Mouse (Mus musculus): ENCODE measurements around the gene 2310007B03Rik. TPM values are rescaled to one million over a fixed set of nuclear protein-coding genes. Genes with fewer than 3 reads are reported as not detected.
A peak's percentile ranks its signal among the peaks of the same experiment; 100 is the strongest.

2310007B03Rik gene
- polyA plus RNA-seq, 1 experiment from 2014 or later, result 0.07 TPM

- Histone ChIP-seq H3K9me3 (ENCODE audit: control insufficient read depth, low read length) (no peaks in the 10 kb centered on the region), H3K9ac (ENCODE audit: low read depth, low read length) (no peak overlapping the region), H3K27ac (ENCODE audit: low read depth, low read length) (no peak overlapping the region), H3K4me3 (ENCODE audit: low read depth, low read length) (no peak overlapping the region), H3K27me3 (replicated peaks; ENCODE audit: control insufficient read depth, insufficient read depth, low read length) (no peaks in the 10 kb centered on the region), H3K4me1 (replicated peaks; ENCODE audit: control insufficient read depth, insufficient read depth, low read length) (0 out of 2 replicates have a peak, but pooled peaks cover 2% of the 10 kb centered on the region), H3K4me2 (no peak overlapping the region), H3K36me3 (ENCODE audit: control insufficient read depth, insufficient read depth, low read length) (no peaks in the 10 kb centered on the region)
- WGBS, result 74% methylated on average over 8 of the region's 8 CpGs
- no peak for DNase-seq (ENCODE audit: low spot score)
- no peak for ATAC-seq (replicated peaks; ENCODE audit: low FRiP score)
Observed at GRCm38 (mm10) chr1:93128209-93128608, 32.5 kb downstream of the 2310007B03Rik start.

DNA sequence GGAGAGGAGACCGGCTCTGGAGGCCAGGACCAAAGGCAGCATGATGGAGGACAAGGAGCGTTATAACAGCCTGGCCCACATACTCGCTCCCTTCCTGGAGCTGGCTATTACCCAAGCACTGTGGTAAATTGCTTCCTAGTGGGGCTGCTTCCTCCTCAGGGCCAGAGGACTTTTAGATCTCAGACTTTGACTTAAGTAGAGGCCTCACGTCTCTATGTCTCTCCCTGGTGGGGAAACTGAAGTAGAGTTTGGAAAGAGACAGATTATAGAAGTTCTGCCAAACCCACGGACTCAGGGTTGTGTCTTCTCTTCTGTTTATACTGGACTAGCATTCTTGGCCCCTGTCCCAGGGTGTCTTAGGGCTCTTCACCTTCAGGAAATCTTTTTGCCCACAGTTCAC, 35.5 kb downstream of the 2310007B03Rik start:
- Histone ChIP-seq H3K27me3 (replicated peaks; ENCODE audit: control insufficient read depth, insufficient read depth, low read length) (no peaks in the 10 kb centered on the region), H3K9ac (ENCODE audit: low read depth, low read length) (no peak overlapping the region), H3K36me3 (ENCODE audit: control insufficient read depth, insufficient read depth, low read length) (no peaks in the 10 kb centered on the region), H3K9me3 (ENCODE audit: control insufficient read depth, low read length) (no peaks in the 10 kb centered on the region), H3K27ac (ENCODE audit: low read depth, low read length) (no peak overlapping the region), H3K4me3 (ENCODE audit: low read depth, low read length) (no peak overlapping the region), H3K4me1 (replicated peaks; ENCODE audit: control insufficient read depth, insufficient read depth, low read length) (0 out of 2 replicates have a peak, but pooled peaks cover 2% of the 10 kb centered on the region), H3K4me2 (no peak overlapping the region)
- DNase-seq (ENCODE audit: low spot score), result no peak
- 35% methylated on average over 5 of the region's 5 CpGs for WGBS
- ATAC-seq (replicated peaks; ENCODE audit: low FRiP score), result no peak

- Histone ChIP-seq H3K36me3 (ENCODE audit: control insufficient read depth, insufficient read depth, low read length) (no peaks in the 10 kb centered on the region), H3K4me3 (ENCODE audit: low read depth, low read length) (no peak overlapping the region), H3K9me3 (ENCODE audit: control insufficient read depth, low read length) (no peaks in the 10 kb centered on the region), H3K27me3 (replicated peaks; ENCODE audit: control insufficient read depth, insufficient read depth, low read length) (no peaks in the 10 kb centered on the region), H3K4me1 (replicated peaks; ENCODE audit: control insufficient read depth, insufficient read depth, low read length) (0 out of 2 replicates have a peak, but pooled peaks cover 2% of the 10 kb centered on the region), H3K9ac (ENCODE audit: low read depth, low read length) (no peak overlapping the region), H3K4me2 (no peak overlapping the region), H3K27ac (ENCODE audit: low read depth, low read length) (no peak overlapping the region)
- DNase-seq (ENCODE audit: low spot score) (no peak), ATAC-seq (replicated peaks; ENCODE audit: low FRiP score) (no peak)
- 63% methylated on average over 8 of the region's 8 CpGs for WGBS
Observed at GRCm38 (mm10) chr1:93124066-93124465, 36.7 kb downstream of the 2310007B03Rik start.

GRCm38 (mm10) chr1:93123179-93123854, 37.4 kb downstream of the 2310007B03Rik start:
- ATAC-seq (replicated peaks; ENCODE audit: low FRiP score) (no peak), DNase-seq (ENCODE audit: low spot score) (no peak)
- 73% methylated on average over 11 of the region's 11 CpGs for WGBS
- Histone ChIP-seq H3K27ac (ENCODE audit: low read depth, low read length) (no peak overlapping the region), H3K4me1 (replicated peaks; ENCODE audit: control insufficient read depth, insufficient read depth, low read length) (0 out of 2 replicates have a peak, but pooled peaks cover 2% of the 10 kb centered on the region), H3K4me3 (ENCODE audit: low read depth, low read length) (no peak overlapping the region), H3K27me3 (replicated peaks; ENCODE audit: control insufficient read depth, insufficient read depth, low read length) (no peaks in the 10 kb centered on the region), H3K36me3 (ENCODE audit: control insufficient read depth, insufficient read depth, low read length) (no peaks in the 10 kb centered on the region), H3K9me3 (ENCODE audit: control insufficient read depth, low read length) (no peaks in the 10 kb centered on the region), H3K9ac (ENCODE audit: low read depth, low read length) (no peak overlapping the region), H3K4me2 (no peak overlapping the region)

DNA sequence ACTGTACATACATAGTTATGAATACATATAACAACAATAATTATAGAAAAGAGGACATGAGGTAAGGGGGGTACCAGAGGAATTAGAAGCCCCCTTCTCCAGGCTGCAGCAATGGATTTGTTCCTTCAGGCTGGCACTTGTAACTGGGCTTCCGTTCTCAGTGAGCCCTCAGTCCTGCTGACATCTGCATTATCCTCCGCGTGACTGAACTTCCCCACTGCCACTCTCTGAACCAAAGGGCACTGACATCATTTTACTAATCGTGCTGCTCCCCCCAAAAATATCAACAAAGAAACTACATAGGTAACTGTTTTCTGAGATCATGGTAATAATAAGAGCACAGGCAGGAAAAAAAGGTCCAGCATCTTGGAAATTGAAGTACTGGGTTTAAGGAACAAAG, 41.9 kb downstream of the 2310007B03Rik start:
- ATAC-seq (replicated peaks; ENCODE audit: low FRiP score) (no peak), DNase-seq (ENCODE audit: low spot score) (no peak)
- H3K4me3 ChIP-seq (ENCODE audit: low read depth, low read length), result no peak overlapping the region
- 0 out of 2 replicates have a peak, but pooled peaks cover 2% of the 10 kb centered on the region for H3K4me1 ChIP-seq (replicated peaks; ENCODE audit: control insufficient read depth, insufficient read depth, low read length)
- H3K27ac ChIP-seq (ENCODE audit: low read depth, low read length), result no peak overlapping the region
- H3K4me2 ChIP-seq, result no peak overlapping the region
- H3K9ac ChIP-seq (ENCODE audit: low read depth, low read length), result no peak overlapping the region
- no peaks in the 10 kb centered on the region for H3K9me3 ChIP-seq (ENCODE audit: control insufficient read depth, low read length)
- no peaks in the 10 kb centered on the region for H3K27me3 ChIP-seq (replicated peaks; ENCODE audit: control insufficient read depth, insufficient read depth, low read length)
- no peaks in the 10 kb centered on the region for H3K36me3 ChIP-seq (ENCODE audit: control insufficient read depth, insufficient read depth, low read length)
- 47% methylated on average over 4 of the region's 4 CpGs for WGBS

GRCm38 (mm10) chr1:93115471-93115870, 45.3 kb downstream of the 2310007B03Rik start:
- no peaks in the 10 kb centered on the region for H3K4me1 ChIP-seq (replicated peaks; ENCODE audit: control insufficient read depth, insufficient read depth, low read length)
- no peak overlapping the region for H3K27ac ChIP-seq (ENCODE audit: low read depth, low read length)
- H3K27me3 ChIP-seq (replicated peaks; ENCODE audit: control insufficient read depth, insufficient read depth, low read length), result no peaks in the 10 kb centered on the region
- DNase-seq (ENCODE audit: low spot score) (no peak), ATAC-seq (replicated peaks; ENCODE audit: low FRiP score) (no peak)
- H3K4me2 ChIP-seq, result peak overlapping the region; percentile 51
- no peaks in the 10 kb centered on the region for H3K9me3 ChIP-seq (ENCODE audit: control insufficient read depth, low read length)
- H3K36me3 ChIP-seq (ENCODE audit: control insufficient read depth, insufficient read depth, low read length), result no peaks in the 10 kb centered on the region
- no peak overlapping the region for H3K9ac ChIP-seq (ENCODE audit: low read depth, low read length)
- WGBS, result 38% methylated on average over 10 of the region's 13 CpGs
- no peak overlapping the region for H3K4me3 ChIP-seq (ENCODE audit: low read depth, low read length)

- DNase-seq (ENCODE audit: low spot score) (peak; percentile 71), ATAC-seq (replicated peaks; ENCODE audit: low FRiP score) (peak; percentile 78)
- WGBS, result 29% methylated on average over 21 of the region's 21 CpGs
- H3K9ac ChIP-seq (ENCODE audit: low read depth, low read length), result no peak overlapping the region
- no peak overlapping the region for H3K27ac ChIP-seq (ENCODE audit: low read depth, low read length)
- no peak overlapping the region for H3K4me3 ChIP-seq (ENCODE audit: low read depth, low read length)
- no peaks in the 10 kb centered on the region for H3K36me3 ChIP-seq (ENCODE audit: control insufficient read depth, insufficient read depth, low read length)
- H3K9me3 ChIP-seq (ENCODE audit: control insufficient read depth, low read length), result no peaks in the 10 kb centered on the region
- H3K27me3 ChIP-seq (replicated peaks; ENCODE audit: control insufficient read depth, insufficient read depth, low read length), result no peaks in the 10 kb centered on the region
- H3K4me2 ChIP-seq, result peak overlapping the region; percentile 51
- H3K4me1 ChIP-seq (replicated peaks; ENCODE audit: control insufficient read depth, insufficient read depth, low read length), result no peaks in the 10 kb centered on the region
Observed at GRCm38 (mm10) chr1:93114713-93115463, 45.9 kb downstream of the 2310007B03Rik start.

DNA sequence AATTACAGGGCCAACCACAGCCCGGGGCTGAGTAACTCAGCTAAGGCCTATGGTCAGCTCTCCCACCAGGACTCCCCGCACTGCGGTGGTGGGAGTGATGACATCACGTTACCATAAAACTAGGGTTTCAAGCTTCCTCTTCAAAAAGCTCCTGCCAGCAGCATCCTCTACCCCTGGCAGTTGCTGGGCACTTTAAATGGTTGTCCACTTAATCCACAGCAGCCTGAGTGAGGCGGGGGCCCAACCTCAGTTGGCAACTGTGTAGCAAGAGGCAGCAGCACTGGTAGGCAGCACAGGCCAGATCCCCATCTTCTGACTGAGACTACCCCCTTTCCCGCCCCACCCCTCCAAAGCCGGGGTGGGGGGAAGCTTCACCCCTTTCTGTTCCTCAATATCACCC, 58.0 kb downstream of the 2310007B03Rik start:
- Histone ChIP-seq H3K4me1 (replicated peaks; ENCODE audit: control insufficient read depth, insufficient read depth, low read length) (no peaks in the 10 kb centered on the region), H3K4me3 (ENCODE audit: low read depth, low read length) (no peak overlapping the region), H3K4me2 (no peak overlapping the region), H3K9ac (ENCODE audit: low read depth, low read length) (no peak overlapping the region), H3K27ac (ENCODE audit: low read depth, low read length) (no peak overlapping the region), H3K9me3 (ENCODE audit: control insufficient read depth, low read length) (no peaks in the 10 kb centered on the region), H3K36me3 (ENCODE audit: control insufficient read depth, insufficient read depth, low read length) (no peaks in the 10 kb centered on the region), H3K27me3 (replicated peaks; ENCODE audit: control insufficient read depth, insufficient read depth, low read length) (peaks cover 58% of the 10 kb centered on the region)
- DNase-seq (ENCODE audit: low spot score), result no peak
- no peak for ATAC-seq (replicated peaks; ENCODE audit: low FRiP score)
- WGBS, result 54% methylated on average over 7 of the region's 7 CpGs
